Mouse (Mus musculus) adrenal gland, postnatal 25 days (tissue): ENCODE results near the gene Gm26620. TPM values are rescaled to one million over a fixed set of nuclear protein-coding genes. Genes with fewer than 3 reads are reported as not detected.

Experiments used
- DNase-seq: peaks from one replicate; pipeline ENCODE4 v3.0.0; 2021; ENCODE audit warnings: mixed read lengths
- total RNA-seq: library from RNA; stranded (reverse); gene quantifications from 2 replicates; pipeline ENCODE4 v1.2.3, GENCODE M21; 2021

Gene Gm26620
- total RNA-seq, 1 experiment from 2014 or later: 0.55 TPM

- DNase-seq: no peak
Observed at GRCm38 (mm10) chr1:170912891-170913615, 28.2 kb downstream of the Gm26620 start, which contains the start of gene Fcrlb. Fcrlb (minus strand) TSS chr1:170912941.

GRCm38 (mm10) chr1:170915657-170916056 lies 30.8 kb downstream of the Gm26620 start:
- no peak for DNase-seq

GRCm38 (mm10) chr1:170919308-170919707 lies 34.4 kb downstream of the Gm26620 start:
- DNase-seq: no peak

- DNase-seq: no peak
Observed at GRCm38 (mm10) chr1:170924485-170924884, 39.6 kb downstream of the Gm26620 start.

- DNase-seq: no peak
Observed at GRCm38 (mm10) chr1:170926941-170927340, 42.1 kb downstream of the Gm26620 start.

GRCm38 (mm10) chr1:170927378-170927777 lies 42.5 kb downstream of the Gm26620 start, which contains the start of gene Fcrla:
Fcrla (minus strand) TSS chr1:170927583.
- no peak for DNase-seq

- no peak for DNase-seq
Observed at GRCm38 (mm10) chr1:170928467-170928866, 43.6 kb downstream of the Gm26620 start.

GRCm38 (mm10) chr1:170929245-170929644 lies 44.4 kb downstream of the Gm26620 start:
- no peak for DNase-seq

GRCm38 (mm10) chr1:170932043-170932442 lies 47.2 kb downstream of the Gm26620 start:
- DNase-seq: no peak

GRCm38 (mm10) chr1:170933386-170933920 lies 48.6 kb downstream of the Gm26620 start:
- no peak for DNase-seq

GRCm38 (mm10) chr1:170933940-170934339 lies 49.1 kb downstream of the Gm26620 start:
- DNase-seq: no peak

GRCm38 (mm10) chr1:170934383-170934782 lies 49.5 kb downstream of the Gm26620 start:
- no peak for DNase-seq

Other genes with a start within 250 kb of the Gm26620 start
- 6.7 and 7.0 TPM in 2 replicates for gene Olfml2b, start 240.5 kb upstream of the Gm26620 start, total RNA-seq
- gene Atf6, start 17.3 kb upstream of the Gm26620 start, total RNA-seq: 34.5 and 34.8 TPM in 2 replicates
- 18.9 and 19.4 TPM in 2 replicates for gene Dusp12, start 475 bp downstream of the Gm26620 start, total RNA-seq
- not detected in 2 replicates for gene Fcrlb, start 27.9 kb downstream of the Gm26620 start, total RNA-seq
- gene Fcrla, start 42.5 kb downstream of the Gm26620 start, total RNA-seq: 0.46 TPM in 1 of 2 replicates, not detected in the other
- 1.5 and 2.6 TPM in 2 replicates for gene Fcgr2b, start 91.5 kb downstream of the Gm26620 start, total RNA-seq
- 0.76 and 1.6 TPM in 2 replicates for gene Fcgr4, start 133.9 kb downstream of the Gm26620 start, total RNA-seq
- gene Fcgr3, start 179.9 kb downstream of the Gm26620 start, total RNA-seq: 5.5 and 7.4 TPM in 2 replicates
- 2.3 and 4.5 TPM in 2 replicates for gene Cfap126, start 228.9 kb downstream of the Gm26620 start, total RNA-seq